In genomic region chr12:80863370-80863769, GRCm38 (mm10) we compare ENCODE assay signal across 12 mouse cellular contexts.
A peak's percentile ranks its signal among the peaks of the same experiment; 100 is the strongest.
DNase-seq lines count a peak whose midpoint lies in the region; ATAC-seq and TF ChIP-seq lines count a peak whose summit lies in the region.
"Had no signal": no experiment of that assay in that cellular context is flagged by ENCODE, and none has a peak within 500 bp of the region (broad histone marks: within the 10 kb centered on the region; RNA-seq: fewer than 3 reads in every experiment).

No protein-coding gene starts in this region.

- no peak overlapping the region for H3K9ac ChIP-seq in heart, adult 2 months (ENCODE audit: low read depth, low read length)
- no peak overlapping the region for H3K9ac ChIP-seq in liver, postnatal 0 days (replicated peaks)
- no peak overlapping the region for H3K9ac ChIP-seq in liver, embryonic 11.5 days (ENCODE audit: low read depth, low read length)
- no peak overlapping the region for H3K9ac ChIP-seq in intestine, embryonic 16.5 days (ENCODE audit: low read depth, low read length)
- H3K9ac ChIP-seq: limb, embryonic 12.5 days; midbrain, embryonic 12.5 days had no signal

- 0 out of 2 replicates have a peak, but pooled peaks have one; percentile 25 for ATAC-seq in liver, postnatal 0 days
- no peak for ATAC-seq in liver, embryonic 11.5 days (replicated peaks; ENCODE audit: low FRiP score)
- ATAC-seq in intestine, embryonic 16.5 days, result no peak

- H3K4me2 ChIP-seq in liver, postnatal 0 days (ENCODE audit: low read depth, low read length), result no peak overlapping the region
- H3K4me2 ChIP-seq in liver, embryonic 11.5 days, result no peak overlapping the region
- H3K4me2 ChIP-seq in intestine, embryonic 16.5 days (ENCODE audit: low read depth, low read length), result no peak overlapping the region
- H3K4me2 ChIP-seq: limb, embryonic 12.5 days; midbrain, embryonic 12.5 days had no signal

- WGBS in heart, adult 2 months, result 46% methylated on average over 2 of the region's 2 CpGs
- WGBS in liver, postnatal 0 days (ENCODE audit: insufficient replicate concordance), result 87% methylated on average over 2 of the region's 2 CpGs
- 66% methylated on average over 2 of the region's 2 CpGs for WGBS in liver, embryonic 11.5 days
- WGBS in intestine, embryonic 16.5 days, result 69% methylated on average over 2 of the region's 2 CpGs

- TF ChIP-seq EP300 in heart, adult 2 months (IDR thresholded peaks at IDR 0.05; ENCODE audit: insufficient read depth, low read depth, low read length), result no peak
- TF ChIP-seq EP300 in liver, postnatal 0 days (IDR thresholded peaks at IDR 0.05; ENCODE audit: low read depth), result no peak

- H3K9me3 ChIP-seq in liver, postnatal 0 days (ENCODE audit: low read length), result no peaks in the 10 kb centered on the region
- H3K9me3 ChIP-seq in liver, embryonic 11.5 days (ENCODE audit: control insufficient read depth, low read length), result no peaks in the 10 kb centered on the region
- H3K9me3 ChIP-seq in intestine, embryonic 16.5 days (ENCODE audit: control insufficient read depth, low read length), result no peaks in the 10 kb centered on the region
- H3K9me3 ChIP-seq: limb, embryonic 12.5 days; midbrain, embryonic 12.5 days had no signal

- H3K4me3 ChIP-seq in heart, adult 2 months, result no peak overlapping the region
- no peak overlapping the region for H3K4me3 ChIP-seq in liver, postnatal 0 days (ENCODE audit: low read depth, low read length)
- H3K4me3 ChIP-seq in liver, embryonic 11.5 days (ENCODE audit: low read depth, low read length), result no peak overlapping the region
- H3K4me3 ChIP-seq in intestine, embryonic 16.5 days (ENCODE audit: low read length), result no peak overlapping the region
- H3K4me3 ChIP-seq: limb, embryonic 12.5 days; midbrain, embryonic 12.5 days had no signal

- TF ChIP-seq POLR2A in heart, adult 2 months (IDR thresholded peaks at IDR 0.05; ENCODE audit: insufficient read depth, low read depth, low read length), result no peak

- peaks cover 4% of the 10 kb centered on the region for H3K79me2 ChIP-seq in heart, adult 2 months (replicated peaks; ENCODE audit: control insufficient read depth, insufficient read depth, low read length)

- peaks cover 48% of the 10 kb centered on the region for H3K36me3 ChIP-seq in heart, adult 2 months (ENCODE audit: control insufficient read depth, insufficient read depth, low read length)
- H3K36me3 ChIP-seq in liver, postnatal 0 days (replicated peaks; ENCODE audit: insufficient read depth, low read length), result peaks cover 11% of the 10 kb centered on the region; the same call in 1 of the 2 replicates
- H3K36me3 ChIP-seq in liver, embryonic 11.5 days (ENCODE audit: control insufficient read depth, insufficient read depth, low read length), result no peaks in the 10 kb centered on the region
- 0 out of 2 replicates have a peak, but pooled peaks cover 1% of the 10 kb centered on the region for H3K36me3 ChIP-seq in intestine, embryonic 16.5 days (ENCODE audit: control insufficient read depth, insufficient read depth, low read length)
- H3K36me3 ChIP-seq: midbrain, embryonic 12.5 days had no signal

- DNase-seq in heart, adult 2 months, result peak in 1 of 2 experiments; percentile 47
- DNase-seq in heart, postnatal 36 days, result no peak
- DNase-seq in liver, postnatal 0 days, result no peak
- DNase-seq in liver, embryonic 11.5 days (ENCODE audit: low spot score), result no peak
- DNase-seq in kidney, adult 9 months, result peak; percentile 40
- DNase-seq in lung, postnatal 36 days, result peak; percentile 80
- no peak for DNase-seq in cerebellum, adult 8-10 months
- DNase-seq: gastrocnemius, postnatal 25 days had no signal

- no peaks in the 10 kb centered on the region for H3K27me3 ChIP-seq in heart, adult 2 months (ENCODE audit: control insufficient read depth, insufficient read depth, low read length)
- no peaks in the 10 kb centered on the region for H3K27me3 ChIP-seq in liver, postnatal 0 days (ENCODE audit: insufficient read depth, low read length)
- H3K27me3 ChIP-seq in liver, embryonic 11.5 days (replicated peaks; ENCODE audit: control insufficient read depth, insufficient read depth, low read length), result no peaks in the 10 kb centered on the region
- H3K27me3 ChIP-seq in intestine, embryonic 16.5 days (replicated peaks; ENCODE audit: control insufficient read depth, insufficient read depth, low read length), result no peaks in the 10 kb centered on the region
- H3K27me3 ChIP-seq: limb, embryonic 12.5 days; midbrain, embryonic 12.5 days had no signal

- intact Hi-C loops in heart, adult 2 months (cut with DNase I), result no loop called here
- intact Hi-C loops in heart, postnatal 36 days (cut with DNase I), result no loop called here

- TF ChIP-seq CTCF in heart, adult 2 months (IDR thresholded peaks at IDR 0.05), result no peak
- no peak for TF ChIP-seq CTCF in liver, postnatal 0 days (IDR thresholded peaks at IDR 0.05; ENCODE audit: low read depth)

- peaks cover 26% of the 10 kb centered on the region for H3K4me1 ChIP-seq in heart, adult 2 months (ENCODE audit: control insufficient read depth, insufficient read depth, low read length)
- peaks cover 8% of the 10 kb centered on the region for H3K4me1 ChIP-seq in liver, postnatal 0 days (ENCODE audit: insufficient read depth)
- H3K4me1 ChIP-seq in liver, embryonic 11.5 days (replicated peaks; ENCODE audit: control insufficient read depth, insufficient read depth, low read length), result peaks cover 7% of the 10 kb centered on the region; the same call in 1 of the 2 replicates
- H3K4me1 ChIP-seq in intestine, embryonic 16.5 days (ENCODE audit: control insufficient read depth, insufficient read depth, low read length), result 0 out of 2 replicates have a peak, but pooled peaks cover 7% of the 10 kb centered on the region

- peak overlapping the region; percentile 51 for H3K27ac ChIP-seq in heart, adult 2 months
- H3K27ac ChIP-seq in liver, postnatal 0 days (ENCODE audit: low read depth), result no peak overlapping the region
- H3K27ac ChIP-seq in liver, embryonic 11.5 days (ENCODE audit: low read depth, low read length), result no peak overlapping the region
- H3K27ac ChIP-seq in intestine, embryonic 16.5 days (ENCODE audit: low read length), result no peak overlapping the region
- H3K27ac ChIP-seq: kidney, postnatal 0 days; limb, embryonic 12.5 days; midbrain, embryonic 12.5 days had no signal

Comparison
In these comparisons a context has a peak if more than half of its experiments do, and no peak if none do; other contexts are left out.
1. DNase-seq: peak in kidney, adult 9 months (single experiment) and lung, postnatal 36 days (single experiment); none in heart, postnatal 36 days (0 of 2), liver, postnatal 0 days (single experiment), liver, embryonic 11.5 days (single experiment) and cerebellum, adult 8-10 months (single experiment).